Mouse (Mus musculus): ENCODE data around the gene Bicra.

DNA sequence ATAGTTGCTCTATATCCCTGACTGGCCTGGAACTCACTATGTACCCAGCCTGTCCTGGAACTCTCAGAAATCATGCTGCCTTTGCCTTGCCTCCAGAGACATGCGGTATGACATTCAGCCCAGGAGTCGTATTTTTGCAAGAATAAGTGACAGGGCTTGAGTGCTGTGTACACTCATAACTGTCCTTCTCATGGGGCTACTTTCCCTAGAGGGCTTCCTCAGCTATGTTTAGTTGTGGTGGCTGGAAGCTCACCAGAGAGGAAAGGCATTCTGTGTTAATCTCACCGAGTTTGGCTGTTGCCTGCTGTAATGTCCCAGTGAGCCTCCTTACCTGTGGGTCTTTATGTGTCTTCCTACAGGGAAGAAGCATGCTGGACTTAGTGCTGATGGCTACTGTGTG is 46.9 kb upstream of the Bicra start:
- no peak for TF ChIP-seq CTCF (IDR thresholded peaks at IDR 0.05)
- no peak for TF ChIP-seq EP300 (IDR thresholded peaks at IDR 0.05)
